Mouse (Mus musculus): ENCODE measurements around the gene H2afj. TPM values are rescaled to one million over a fixed set of nuclear protein-coding genes. Genes with fewer than 3 reads are reported as not detected.

The H2afj gene
- polyA plus RNA-seq, 1 experiment from 2014 or later: 106 TPM

DNA sequence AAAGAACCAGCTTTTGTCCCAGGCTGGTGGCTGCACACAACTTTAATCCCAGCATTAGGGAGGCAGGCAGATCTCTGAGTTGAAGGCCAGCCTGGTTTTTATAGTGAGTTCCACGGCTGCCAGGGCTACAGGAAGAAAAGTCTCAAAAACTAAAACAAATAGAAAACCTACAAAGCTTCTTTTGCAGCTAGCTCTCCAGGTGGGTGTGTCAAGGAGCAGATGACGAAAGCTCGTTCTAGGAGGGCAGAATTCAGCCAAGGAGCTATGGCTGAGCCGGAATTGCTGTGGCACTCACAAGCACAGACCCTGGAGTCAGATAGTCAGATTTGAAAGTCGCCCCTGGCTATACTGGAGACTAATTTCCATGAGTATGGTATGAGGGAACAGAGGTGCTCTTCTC, 1.2 kb upstream of the H2afj start:
- Histone ChIP-seq H3K4me3 (ENCODE audit: low read depth, low read length) (peak overlapping the region; percentile 83; the same call in 1 of the 2 replicates), H3K9ac (no peak overlapping the region; the same call in 1 of the 2 replicates), H3K27ac (ENCODE audit: low read depth) (peak overlapping the region; percentile 87), H3K4me1 (ENCODE audit: insufficient read depth) (peaks cover 15% of the 10 kb centered on the region), H3K9me3 (ENCODE audit: low read depth, low read length) (no peaks in the 10 kb centered on the region), H3K27me3 (ENCODE audit: insufficient read depth, low read length) (no peaks in the 10 kb centered on the region), H3K36me3 (ENCODE audit: insufficient read depth) (peaks cover 4% of the 10 kb centered on the region; the same call in 1 of the 2 replicates), H3K4me2 (peak overlapping the region; percentile 95)
- ATAC-seq (ENCODE audit: insufficient read depth): no peak
- TF ChIP-seq CTCF (IDR thresholded peaks at IDR 0.05; ENCODE audit: low read depth): no peak
- peak; percentile 67 for DNase-seq
- 49% methylated on average over 5 of the region's 5 CpGs for WGBS

DNA sequence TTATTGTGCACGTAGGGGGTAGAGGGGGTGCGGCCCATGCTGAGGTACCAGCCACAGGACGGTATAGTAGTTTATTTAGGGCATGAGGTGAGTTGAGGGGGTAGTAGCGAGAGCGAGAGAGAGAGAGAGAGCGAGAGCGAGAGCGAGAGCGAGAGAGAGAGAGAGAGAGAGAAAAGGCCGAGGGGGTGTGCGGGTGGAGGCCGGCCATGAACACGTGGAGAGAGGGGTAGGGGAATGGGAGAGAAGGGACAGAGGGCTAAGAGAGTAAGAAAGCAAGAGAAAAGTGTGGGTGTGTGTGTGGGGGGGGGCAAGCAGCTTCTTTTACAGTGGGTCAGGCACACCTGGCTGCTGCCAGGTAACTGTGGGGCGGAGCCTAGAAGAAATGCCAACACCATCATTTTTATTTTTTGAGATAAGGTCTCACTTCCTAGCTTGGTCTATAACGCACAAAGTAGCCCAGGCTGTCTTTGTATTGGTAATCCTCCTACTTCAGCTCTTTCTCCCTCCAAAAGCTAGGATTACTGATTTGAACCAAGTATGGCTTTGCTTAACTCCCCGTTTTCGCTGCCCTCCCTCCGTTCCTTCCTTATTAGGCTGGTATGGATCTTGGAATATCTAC, 540 bp upstream of the H2afj start:
- peaks cover 11% of the 10 kb centered on the region for H3K36me3 ChIP-seq (ENCODE audit: insufficient read depth)
- 33% methylated on average over 18 of the region's 18 CpGs for whole genome bisulfite sequencing
- ATAC-seq (ENCODE audit: insufficient read depth) (no peak; the same call in 1 of the 2 replicates), DNase-seq (peak; percentile 32)
- TF ChIP-seq CTCF (IDR thresholded peaks at IDR 0.05; ENCODE audit: low read depth): no peak
- no peaks in the 10 kb centered on the region for H3K27me3 ChIP-seq (ENCODE audit: insufficient read depth, low read length)
- no peaks in the 10 kb centered on the region for H3K9me3 ChIP-seq (ENCODE audit: low read depth, low read length)
- peak overlapping the region; percentile 95 for H3K4me2 ChIP-seq
- H3K4me3 ChIP-seq (ENCODE audit: low read depth, low read length): peak overlapping the region; percentile 83
- peak overlapping the region; percentile 41 for H3K9ac ChIP-seq
- H3K4me1 ChIP-seq (ENCODE audit: insufficient read depth): peaks cover 15% of the 10 kb centered on the region
- peak overlapping the region; percentile 87 for H3K27ac ChIP-seq (ENCODE audit: low read depth)

DNA sequence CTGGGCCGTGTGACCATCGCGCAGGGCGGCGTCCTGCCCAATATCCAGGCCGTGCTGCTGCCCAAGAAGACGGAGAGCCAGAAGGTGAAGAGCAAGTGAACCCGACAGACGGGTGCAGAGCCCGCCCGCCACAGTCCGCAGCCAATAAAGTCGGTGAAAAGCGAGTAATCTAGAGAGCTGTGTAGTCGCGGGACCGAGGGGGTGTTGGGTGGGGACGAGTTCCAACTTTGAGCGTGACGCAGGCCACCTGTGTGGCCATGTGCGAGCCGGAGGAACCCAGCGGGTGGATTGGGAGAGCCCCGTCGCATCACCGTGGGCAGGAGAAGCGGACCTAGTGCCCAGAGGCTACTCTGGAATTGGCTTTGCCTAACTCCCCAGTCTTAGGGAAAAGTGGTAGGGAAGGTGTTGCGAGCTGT, 595 bp downstream of the H2afj start:
- Histone ChIP-seq H3K4me1 (ENCODE audit: insufficient read depth) (peaks cover 10% of the 10 kb centered on the region; the same call in 1 of the 2 replicates), H3K4me3 (ENCODE audit: low read depth, low read length) (peak overlapping the region; percentile 83), H3K27me3 (ENCODE audit: insufficient read depth, low read length) (no peaks in the 10 kb centered on the region), H3K36me3 (ENCODE audit: insufficient read depth) (peaks cover 22% of the 10 kb centered on the region), H3K9me3 (ENCODE audit: low read depth, low read length) (no peaks in the 10 kb centered on the region), H3K27ac (ENCODE audit: low read depth) (peak overlapping the region; percentile 54; the same call in 1 of the 2 replicates), H3K9ac (peak overlapping the region; percentile 68), H3K4me2 (peak overlapping the region; percentile 95)
- DNase-seq (peak; percentile 31), ATAC-seq (ENCODE audit: insufficient read depth) (peak; percentile 29)
- no peak for TF ChIP-seq CTCF (IDR thresholded peaks at IDR 0.05; ENCODE audit: low read depth)
- under 1% methylated on average over 27 of the region's 28 CpGs for WGBS

DNA sequence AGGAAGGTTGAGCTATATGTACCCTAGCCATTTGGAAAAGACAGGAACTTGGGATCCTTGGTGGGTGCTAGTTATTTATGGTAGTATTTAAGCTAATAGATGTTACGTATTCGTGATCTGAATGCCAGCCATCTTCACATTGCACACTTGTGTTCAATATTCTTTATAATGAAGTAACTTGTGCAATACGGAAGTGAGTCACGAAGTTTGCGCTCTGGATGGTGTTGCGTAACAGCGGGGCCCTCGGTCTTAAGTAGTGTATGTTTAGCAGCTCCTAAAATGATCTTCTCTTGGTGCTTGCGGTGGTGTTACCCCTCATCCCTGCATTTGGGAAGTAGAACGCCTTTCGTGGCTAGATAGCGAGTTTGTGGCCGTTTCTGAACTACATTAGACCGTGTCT, 1.0 kb downstream of the H2afj start:
- Histone ChIP-seq H3K4me3 (ENCODE audit: low read depth, low read length) (peak overlapping the region; percentile 83), H3K27me3 (ENCODE audit: insufficient read depth, low read length) (no peaks in the 10 kb centered on the region), H3K36me3 (ENCODE audit: insufficient read depth) (peaks cover 27% of the 10 kb centered on the region), H3K9ac (peak overlapping the region; percentile 68), H3K27ac (ENCODE audit: low read depth) (no peak overlapping the region), H3K4me2 (peak overlapping the region; percentile 95), H3K4me1 (ENCODE audit: insufficient read depth) (peaks cover 10% of the 10 kb centered on the region; the same call in 1 of the 2 replicates), H3K9me3 (ENCODE audit: low read depth, low read length) (no peaks in the 10 kb centered on the region)
- TF ChIP-seq CTCF (IDR thresholded peaks at IDR 0.05; ENCODE audit: low read depth): no peak
- WGBS: 15% methylated on average over 14 of the region's 14 CpGs
- DNase-seq: peak; percentile 83
- ATAC-seq (ENCODE audit: insufficient read depth): no peak

DNA sequence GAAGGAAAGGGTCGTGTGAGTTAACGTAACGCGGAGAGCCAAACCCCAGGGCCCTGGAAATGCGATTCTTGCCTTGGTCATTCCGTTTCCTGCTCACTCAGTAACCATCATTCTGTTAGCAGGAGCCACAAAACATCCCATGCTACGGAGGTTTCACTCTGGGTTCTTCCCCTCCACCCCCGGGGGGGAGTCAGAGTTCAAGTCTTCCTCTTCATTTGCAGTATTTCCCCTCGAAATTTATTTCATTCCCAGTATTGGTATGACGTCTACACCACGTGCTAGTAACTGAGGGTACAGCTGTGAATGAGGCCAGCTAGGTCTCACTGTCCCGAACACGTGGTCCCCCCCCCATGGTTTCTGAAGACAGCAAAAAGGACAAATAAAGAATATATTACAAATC, 1.6 kb downstream of the H2afj start:
- H3K27ac ChIP-seq (ENCODE audit: low read depth): no peak overlapping the region
- peak overlapping the region; percentile 95 for H3K4me2 ChIP-seq
- peak overlapping the region; percentile 68 for H3K9ac ChIP-seq
- no peaks in the 10 kb centered on the region for H3K9me3 ChIP-seq (ENCODE audit: low read depth, low read length)
- ATAC-seq (ENCODE audit: insufficient read depth) (no peak), DNase-seq (no peak)
- H3K27me3 ChIP-seq (ENCODE audit: insufficient read depth, low read length): no peaks in the 10 kb centered on the region
- no peak for TF ChIP-seq CTCF (IDR thresholded peaks at IDR 0.05; ENCODE audit: low read depth)
- H3K4me1 ChIP-seq (ENCODE audit: insufficient read depth): peaks cover 10% of the 10 kb centered on the region; the same call in 1 of the 2 replicates
- peak overlapping the region; percentile 83 for H3K4me3 ChIP-seq (ENCODE audit: low read depth, low read length)
- WGBS: 61% methylated on average over 13 of the region's 13 CpGs
- H3K36me3 ChIP-seq (ENCODE audit: insufficient read depth): peaks cover 33% of the 10 kb centered on the region

DNA sequence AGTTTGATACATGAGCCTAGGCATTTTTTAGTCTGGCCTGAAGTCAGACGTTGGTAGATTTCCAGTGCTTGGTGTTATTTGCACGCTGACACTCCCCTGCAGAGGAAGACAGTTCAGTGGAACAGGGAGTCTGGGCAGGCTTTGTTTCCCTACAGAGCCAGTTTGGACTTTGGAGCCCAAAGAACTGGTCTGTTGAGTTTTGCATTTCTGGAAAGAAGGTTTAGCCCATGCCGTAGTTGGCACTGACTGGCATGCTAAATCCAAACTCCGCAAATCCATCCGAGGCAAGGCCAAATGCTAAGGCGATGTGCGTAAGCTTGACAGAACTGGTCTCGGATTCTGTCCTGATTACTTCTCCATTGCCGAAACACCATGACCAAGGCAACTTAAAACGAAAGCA, 3.2 kb downstream of the H2afj start:
- H3K36me3 ChIP-seq (ENCODE audit: insufficient read depth): peaks cover 46% of the 10 kb centered on the region
- 80% methylated on average over 10 of the region's 10 CpGs for WGBS
- no peaks in the 10 kb centered on the region for H3K9me3 ChIP-seq (ENCODE audit: low read depth, low read length)
- TF ChIP-seq CTCF (IDR thresholded peaks at IDR 0.05; ENCODE audit: low read depth): no peak
- peaks cover 7% of the 10 kb centered on the region; the same call in 1 of the 2 replicates for H3K4me1 ChIP-seq (ENCODE audit: insufficient read depth)
- ATAC-seq (ENCODE audit: insufficient read depth) (no peak), DNase-seq (no peak)
- no peak overlapping the region for H3K9ac ChIP-seq
- no peak overlapping the region for H3K4me2 ChIP-seq
- no peak overlapping the region for H3K4me3 ChIP-seq (ENCODE audit: low read depth, low read length)
- H3K27ac ChIP-seq (ENCODE audit: low read depth): no peak overlapping the region
- no peaks in the 10 kb centered on the region for H3K27me3 ChIP-seq (ENCODE audit: insufficient read depth, low read length)

GRCm38 (mm10) chr6:136813117-136813516, 5.1 kb downstream of the H2afj start:
- Histone ChIP-seq H3K4me3 (ENCODE audit: low read depth, low read length) (no peak overlapping the region), H3K36me3 (ENCODE audit: insufficient read depth) (peaks cover 65% of the 10 kb centered on the region), H3K27me3 (ENCODE audit: insufficient read depth, low read length) (no peaks in the 10 kb centered on the region), H3K9ac (no peak overlapping the region), H3K4me1 (ENCODE audit: insufficient read depth) (0 out of 2 replicates have a peak, but pooled peaks cover 3% of the 10 kb centered on the region), H3K9me3 (ENCODE audit: low read depth, low read length) (no peaks in the 10 kb centered on the region), H3K27ac (ENCODE audit: low read depth) (no peak overlapping the region), H3K4me2 (no peak overlapping the region)
- TF ChIP-seq CTCF (IDR thresholded peaks at IDR 0.05; ENCODE audit: low read depth): peak; percentile 38; the same call in 1 of the 2 replicates
- ATAC-seq (ENCODE audit: insufficient read depth): no peak
- peak; percentile 69 for DNase-seq
- WGBS: 31% methylated on average over 4 of the region's 4 CpGs

Data from lung, embryonic 14.5 days (tissue).